25 mouse cellular contexts compared by ENCODE assay signal in genomic region chr6:101092179-101092578, GRCm38 (mm10).
DNase-seq lines count a peak whose midpoint lies in the region; ATAC-seq and TF ChIP-seq lines count a peak whose summit lies in the region.
"Had no signal": no experiment of that assay in that cellular context is flagged by ENCODE, and none has a peak within 500 bp of the region (broad histone marks: within the 10 kb centered on the region; RNA-seq: fewer than 3 reads in every experiment).

No protein-coding gene starts in this region.

- peak; percentile 67 for ATAC-seq in midbrain, embryonic 13.5 days
- peak; percentile 84 for ATAC-seq in intestine, embryonic 15.5 days
- ATAC-seq in midbrain, embryonic 15.5 days (replicated peaks): peak; percentile 72
- no peak for ATAC-seq in forebrain, postnatal 0 days
- no peak for ATAC-seq in cerebellum, adult (ENCODE audit: insufficient number of reproducible peaks, low FRiP score, low TSS enrichment)
- ATAC-seq: forebrain, embryonic 13.5 days had no signal

- H3K27me3 ChIP-seq in midbrain, embryonic 13.5 days: no peaks in the 10 kb centered on the region
- no peaks in the 10 kb centered on the region for H3K27me3 ChIP-seq in midbrain, embryonic 10.5 days (ENCODE audit: low read depth, poor library complexity, severe bottlenecking)
- 0 out of 2 replicates have a peak, but pooled peaks cover 2% of the 10 kb centered on the region for H3K27me3 ChIP-seq in intestine, embryonic 15.5 days (replicated peaks)
- no peaks in the 10 kb centered on the region for H3K27me3 ChIP-seq in midbrain, embryonic 15.5 days (replicated peaks)
- H3K27me3 ChIP-seq in forebrain, postnatal 0 days (ENCODE audit: insufficient read depth, low read length): no peaks in the 10 kb centered on the region
- H3K27me3 ChIP-seq: forebrain, embryonic 13.5 days; limb, embryonic 12.5 days; liver, embryonic 15.5 days had no signal

- H3K4me3 ChIP-seq in midbrain, embryonic 13.5 days (replicated peaks): no peak overlapping the region
- no peak overlapping the region for H3K4me3 ChIP-seq in midbrain, embryonic 10.5 days
- no peak overlapping the region for H3K4me3 ChIP-seq in intestine, embryonic 15.5 days (replicated peaks)
- no peak overlapping the region for H3K4me3 ChIP-seq in midbrain, embryonic 15.5 days
- H3K4me3 ChIP-seq in forebrain, postnatal 0 days (ENCODE audit: low read depth, low read length): no peak overlapping the region
- H3K4me3 ChIP-seq: forebrain, embryonic 13.5 days; limb, embryonic 12.5 days; liver, embryonic 15.5 days had no signal

- DNase-seq in midbrain, embryonic 10.5 days (ENCODE audit: low spot score): no peak
- no peak for DNase-seq in forebrain, postnatal 0 days
- no peak for DNase-seq in heart, postnatal 4 days
- DNase-seq: adrenal gland, adult 2 months; adrenal gland, postnatal 36 days; B cell, adult 2 months; cerebellum, adult 8-10 months; cerebellum, postnatal 36 days; gastrocnemius, postnatal 25 days; heart, adult 11 months; kidney, postnatal 10 days; lung, embryonic 14.5 days; lung, postnatal 14 days; right cerebral cortex, postnatal 25 days; spleen, adult 18-20 months; thymus, postnatal 14 days had no signal

- H3K27ac ChIP-seq in midbrain, embryonic 13.5 days: no peak overlapping the region
- no peak overlapping the region for H3K27ac ChIP-seq in midbrain, embryonic 10.5 days (replicated peaks)
- H3K27ac ChIP-seq in intestine, embryonic 15.5 days: no peak overlapping the region
- H3K27ac ChIP-seq in midbrain, embryonic 15.5 days: no peak overlapping the region
- no peak overlapping the region for H3K27ac ChIP-seq in forebrain, postnatal 0 days (ENCODE audit: low read depth, low read length)
- H3K27ac ChIP-seq: forebrain, embryonic 13.5 days; hindbrain, embryonic 14.5 days; limb, embryonic 12.5 days; liver, embryonic 15.5 days had no signal

- H3K4me2 ChIP-seq in midbrain, embryonic 13.5 days (replicated peaks): no peak overlapping the region
- H3K4me2 ChIP-seq in intestine, embryonic 15.5 days (replicated peaks): no peak overlapping the region
- H3K4me2 ChIP-seq in midbrain, embryonic 15.5 days: no peak overlapping the region
- no peak overlapping the region for H3K4me2 ChIP-seq in forebrain, postnatal 0 days (ENCODE audit: low read depth)
- H3K4me2 ChIP-seq: forebrain, embryonic 13.5 days; heart, embryonic 11.5 days; hindbrain, embryonic 14.5 days; limb, embryonic 12.5 days; liver, embryonic 15.5 days; lung, embryonic 14.5 days had no signal

- no peak overlapping the region for H3K9ac ChIP-seq in midbrain, embryonic 13.5 days (replicated peaks)
- no peak overlapping the region for H3K9ac ChIP-seq in intestine, embryonic 15.5 days
- H3K9ac ChIP-seq in midbrain, embryonic 15.5 days: no peak overlapping the region
- no peak overlapping the region for H3K9ac ChIP-seq in forebrain, postnatal 0 days
- H3K9ac ChIP-seq: forebrain, embryonic 13.5 days; hindbrain, embryonic 14.5 days; limb, embryonic 12.5 days; liver, embryonic 15.5 days; lung, embryonic 14.5 days had no signal

- peaks cover 6% of the 10 kb centered on the region; the same call in 1 of the 2 replicates for H3K4me1 ChIP-seq in midbrain, embryonic 13.5 days (replicated peaks)
- no peaks in the 10 kb centered on the region for H3K4me1 ChIP-seq in midbrain, embryonic 10.5 days
- H3K4me1 ChIP-seq in intestine, embryonic 15.5 days (replicated peaks): no peaks in the 10 kb centered on the region
- H3K4me1 ChIP-seq in midbrain, embryonic 15.5 days: 0 out of 2 replicates have a peak, but pooled peaks cover 3% of the 10 kb centered on the region
- H3K4me1 ChIP-seq in forebrain, postnatal 0 days (ENCODE audit: insufficient read depth): peaks cover 3% of the 10 kb centered on the region; the same call in 1 of the 2 replicates
- H3K4me1 ChIP-seq: liver, embryonic 15.5 days had no signal

- no peaks in the 10 kb centered on the region for H3K9me3 ChIP-seq in midbrain, embryonic 13.5 days
- no peaks in the 10 kb centered on the region for H3K9me3 ChIP-seq in midbrain, embryonic 10.5 days (replicated peaks)
- no peaks in the 10 kb centered on the region for H3K9me3 ChIP-seq in intestine, embryonic 15.5 days
- no peaks in the 10 kb centered on the region for H3K9me3 ChIP-seq in midbrain, embryonic 15.5 days
- H3K9me3 ChIP-seq in forebrain, postnatal 0 days (ENCODE audit: low read length): no peaks in the 10 kb centered on the region
- H3K9me3 ChIP-seq: forebrain, embryonic 13.5 days; limb, embryonic 12.5 days; liver, embryonic 15.5 days had no signal

- 30% methylated on average over 10 of the region's 10 CpGs for WGBS in midbrain, embryonic 13.5 days
- 55% methylated on average over 10 of the region's 10 CpGs for WGBS in midbrain, embryonic 10.5 days
- 16% methylated on average over 10 of the region's 10 CpGs for WGBS in intestine, embryonic 15.5 days
- 27% methylated on average over 10 of the region's 10 CpGs for WGBS in midbrain, embryonic 15.5 days
- WGBS in forebrain, postnatal 0 days: 27% methylated on average over 10 of the region's 10 CpGs

- no peaks in the 10 kb centered on the region for H3K36me3 ChIP-seq in midbrain, embryonic 13.5 days
- H3K36me3 ChIP-seq in midbrain, embryonic 10.5 days: no peaks in the 10 kb centered on the region
- no peaks in the 10 kb centered on the region for H3K36me3 ChIP-seq in intestine, embryonic 15.5 days
- no peaks in the 10 kb centered on the region for H3K36me3 ChIP-seq in midbrain, embryonic 15.5 days (replicated peaks)
- no peaks in the 10 kb centered on the region for H3K36me3 ChIP-seq in forebrain, postnatal 0 days (ENCODE audit: insufficient read depth)
- H3K36me3 ChIP-seq: limb, embryonic 12.5 days; liver, embryonic 15.5 days had no signal

- no peak for TF ChIP-seq CTCF in forebrain, postnatal 0 days (IDR thresholded peaks at IDR 0.05; ENCODE audit: low read depth)

Comparison
In these comparisons a context has a peak if more than half of its experiments do, and no peak if none do; other contexts are left out.
1. ATAC-seq: peak in midbrain, embryonic 13.5 days (single experiment), intestine, embryonic 15.5 days (single experiment) and midbrain, embryonic 15.5 days (single experiment); none in forebrain, postnatal 0 days (single experiment) and cerebellum, adult (single experiment).